Mouse (Mus musculus): ENCODE data around the gene Ptpdc1.

The Ptpdc1 gene

DNA sequence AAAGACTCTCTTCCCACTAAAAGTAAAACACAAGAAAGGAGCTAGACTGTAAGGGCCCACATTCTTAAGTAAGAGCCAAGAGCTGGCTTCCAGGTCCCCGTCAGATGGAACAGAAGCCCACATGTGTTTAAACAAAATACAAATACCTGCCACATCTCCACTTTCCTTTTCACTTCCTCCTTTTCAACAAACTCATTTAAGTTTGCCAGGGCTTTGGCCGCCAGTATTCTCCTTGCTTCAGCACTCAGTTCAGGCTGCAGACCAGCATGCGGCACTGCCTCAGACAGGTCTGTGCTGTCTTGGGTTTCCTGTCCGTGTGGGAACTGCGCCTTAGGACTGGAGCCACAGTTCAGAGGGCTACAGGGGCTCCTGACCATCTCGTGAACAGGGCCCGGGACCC lies 39.7 kb downstream of the Ptpdc1 start:
- DNase-seq (ENCODE audit: low spot score): no peak

DNA sequence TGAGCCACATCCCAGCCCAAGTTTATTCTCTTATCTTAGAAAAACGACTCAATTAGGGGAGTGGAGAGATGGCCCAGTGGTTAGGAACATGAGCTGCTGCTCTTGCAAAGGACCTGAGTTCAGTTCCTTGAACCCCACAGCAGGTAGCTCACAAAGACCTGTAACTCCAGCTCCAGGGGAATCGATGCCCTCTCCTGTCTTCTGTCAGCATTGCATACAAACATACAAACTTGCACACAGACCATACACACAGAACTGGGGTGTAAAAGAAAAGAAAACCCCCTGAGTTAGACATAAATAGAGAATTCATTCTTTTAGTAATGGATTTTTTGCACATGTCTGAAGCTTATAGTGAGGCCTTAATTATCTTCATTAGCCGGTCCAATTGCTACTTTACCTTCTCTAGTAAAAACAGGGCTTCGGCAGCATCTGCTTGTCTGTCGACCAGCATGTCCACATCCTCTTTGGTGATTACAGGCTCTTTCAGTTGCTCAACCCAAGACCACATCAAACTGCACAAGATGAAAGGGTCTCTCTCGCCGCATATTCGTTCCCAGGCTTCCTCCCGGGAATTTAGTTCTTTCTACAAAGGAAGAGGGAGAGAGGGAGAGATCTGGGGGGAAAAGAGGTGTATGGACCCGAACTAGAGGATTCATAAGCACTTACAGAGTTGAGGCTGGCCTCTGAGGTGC lies 42.6 kb downstream of the Ptpdc1 start:
- DNase-seq (ENCODE audit: low spot score): no peak

DNA sequence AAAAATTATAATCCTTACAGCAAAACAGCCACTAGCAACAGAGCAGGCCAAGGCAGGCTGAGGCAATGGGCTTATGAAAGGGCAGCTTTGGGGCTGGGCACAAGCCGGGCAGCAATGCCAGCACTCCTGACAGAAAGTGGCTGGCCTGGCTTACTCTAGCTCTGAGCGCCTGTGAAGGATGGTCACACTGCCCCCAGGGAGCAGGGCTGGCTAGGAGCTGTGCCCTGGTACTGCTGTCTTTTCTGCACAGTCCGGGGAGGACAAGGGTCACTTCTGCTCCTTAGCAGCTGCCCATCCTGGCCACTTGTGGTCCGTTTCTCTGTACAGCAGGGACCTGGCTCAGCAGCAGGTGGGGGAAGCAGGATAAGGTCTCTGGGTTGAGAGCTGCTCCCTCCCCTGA lies 46.8 kb downstream of the Ptpdc1 start:
- no peak for DNase-seq (ENCODE audit: low spot score)

DNA sequence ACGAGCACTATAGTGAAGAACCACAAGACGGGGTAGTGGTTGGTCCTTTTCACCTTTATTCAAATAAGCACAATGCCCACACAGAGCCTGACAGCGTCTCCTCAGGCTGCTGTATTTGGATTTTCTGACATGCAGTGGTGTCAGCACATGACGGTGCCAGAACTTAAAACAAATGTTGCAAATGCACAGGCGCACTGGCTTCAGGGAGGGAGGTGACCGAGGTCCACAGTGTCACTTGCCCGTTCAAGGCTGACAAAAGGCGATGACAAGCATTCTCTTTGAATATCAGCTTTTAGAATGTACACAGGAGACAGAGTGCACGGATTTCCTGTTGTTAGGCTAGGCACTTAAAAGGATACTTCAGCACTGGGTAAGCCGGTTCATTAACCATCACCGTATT lies 47.6 kb downstream of the Ptpdc1 start:
- no peak for DNase-seq (ENCODE audit: low spot score)

DNA sequence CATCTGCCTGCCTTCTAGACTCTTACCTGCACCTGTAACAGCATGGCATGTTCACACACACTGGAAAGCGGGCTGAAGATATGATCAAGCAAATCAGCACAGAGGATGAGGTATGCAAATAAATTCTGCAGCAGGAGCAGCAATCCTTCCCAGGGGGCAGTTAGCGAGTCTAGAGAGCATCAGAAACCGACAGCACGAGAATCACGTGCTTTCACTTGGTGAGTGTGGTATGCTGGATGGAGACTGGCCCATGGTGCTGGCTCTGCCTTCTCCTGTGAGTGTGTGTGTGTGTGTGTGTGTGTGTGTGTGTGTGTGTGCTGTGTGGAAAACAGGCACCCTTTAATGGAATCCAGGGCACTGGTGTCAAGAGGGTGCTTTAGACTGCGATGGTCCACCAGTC lies 48.5 kb downstream of the Ptpdc1 start:
- no peak for DNase-seq (ENCODE audit: low spot score)

DNA sequence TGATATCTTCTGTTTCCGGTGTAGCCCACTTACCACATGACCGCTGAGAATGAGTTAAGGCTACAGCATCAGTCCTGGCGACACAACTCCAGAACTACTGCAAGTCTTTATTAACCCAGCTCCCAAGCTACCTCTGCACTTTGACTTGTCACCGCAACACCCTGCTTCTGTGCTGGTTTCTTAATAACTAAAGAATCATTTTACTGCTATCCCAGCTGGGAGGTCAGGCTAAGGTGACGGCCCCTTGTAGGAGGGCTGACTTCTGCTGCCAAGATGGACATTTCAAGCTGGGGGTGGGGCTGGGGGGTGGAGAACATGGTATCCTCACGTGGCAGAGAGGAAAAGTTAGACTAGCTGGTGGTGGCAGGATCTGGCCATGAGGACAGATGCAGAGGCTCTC lies 50.7 kb downstream of the Ptpdc1 start:
- no peak for DNase-seq (ENCODE audit: low spot score)

DNA sequence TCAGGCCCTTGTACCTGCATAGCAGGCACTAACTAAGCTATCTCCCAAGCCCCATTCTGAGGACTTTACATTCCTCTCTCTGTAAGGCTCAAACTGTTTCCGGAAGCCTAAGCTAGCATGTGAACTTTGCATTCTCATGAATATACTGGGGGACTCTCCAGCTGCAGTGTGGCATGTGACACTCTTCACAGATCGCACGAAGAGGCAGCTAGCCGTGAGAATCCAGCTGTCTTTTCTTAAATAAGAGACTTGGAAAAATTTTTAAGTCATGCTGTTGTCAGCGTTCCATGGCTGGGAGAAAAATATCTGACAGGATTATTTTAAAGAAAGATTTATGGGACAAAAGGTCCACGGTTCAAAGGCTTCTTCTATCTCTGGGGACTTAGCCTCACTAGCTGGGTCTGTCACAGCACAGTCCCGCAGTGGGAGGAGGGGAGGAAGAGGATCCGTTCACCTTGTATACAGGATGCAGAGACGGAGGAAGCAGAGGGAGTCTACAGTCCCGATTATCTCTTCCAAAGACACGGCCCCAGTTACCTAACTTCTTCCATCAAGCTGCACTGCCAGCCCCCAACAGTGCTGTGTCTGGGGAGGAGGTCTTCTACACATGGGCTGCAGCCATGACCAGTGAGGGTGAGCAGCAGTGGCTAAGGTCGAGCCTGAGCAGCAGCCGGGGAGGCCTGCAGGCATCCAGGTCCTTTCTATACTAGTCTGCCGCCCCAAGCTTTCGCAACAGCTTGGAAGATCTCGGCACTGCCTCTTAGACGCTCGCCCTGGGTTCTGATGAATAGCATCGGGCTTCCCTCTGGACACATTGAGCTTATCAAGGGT lies 51.7 kb downstream of the Ptpdc1 start:
- DNase-seq (ENCODE audit: low spot score): no peak

DNA sequence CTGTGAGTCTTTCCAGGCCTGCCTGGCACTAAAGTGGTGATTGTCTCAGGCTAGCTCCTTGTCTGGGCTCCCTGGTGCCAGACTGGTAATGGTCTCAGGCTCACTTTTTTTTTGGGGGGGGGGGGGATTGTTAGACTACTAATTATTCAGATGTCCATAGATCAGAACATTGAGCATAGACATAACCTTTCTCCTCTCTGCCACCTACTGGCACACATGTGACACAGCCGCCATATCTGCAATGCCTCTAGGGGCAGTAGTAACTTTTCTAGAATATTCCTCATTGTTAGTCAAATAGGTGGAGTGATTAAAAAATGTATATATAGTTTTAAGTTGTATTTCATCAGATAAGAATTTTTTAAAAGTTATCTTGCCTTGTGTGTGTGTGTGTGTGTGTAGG lies 53.3 kb downstream of the Ptpdc1 start:
- peak; percentile 64 for DNase-seq (ENCODE audit: low spot score)

DNA sequence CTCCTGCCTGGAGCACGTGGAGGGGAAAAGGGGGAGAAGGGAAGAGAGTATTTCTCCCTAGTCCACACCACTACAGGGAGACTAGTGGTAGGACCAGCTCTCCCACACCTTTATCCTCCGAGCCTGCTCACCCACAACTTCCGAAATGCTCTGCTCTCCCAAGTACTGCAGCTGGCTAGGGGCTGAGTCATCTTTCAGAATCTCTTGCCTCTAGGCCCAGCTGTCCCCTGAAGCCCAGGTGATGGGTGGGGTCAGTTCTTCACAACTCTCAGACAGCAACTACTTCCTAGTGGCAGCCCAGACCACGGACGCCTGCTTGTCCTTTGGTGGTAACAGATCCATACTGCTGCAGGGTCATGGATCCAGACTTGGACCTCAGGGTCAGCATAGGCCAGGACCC lies 54.2 kb downstream of the Ptpdc1 start:
- DNase-seq (ENCODE audit: low spot score): no peak

DNA sequence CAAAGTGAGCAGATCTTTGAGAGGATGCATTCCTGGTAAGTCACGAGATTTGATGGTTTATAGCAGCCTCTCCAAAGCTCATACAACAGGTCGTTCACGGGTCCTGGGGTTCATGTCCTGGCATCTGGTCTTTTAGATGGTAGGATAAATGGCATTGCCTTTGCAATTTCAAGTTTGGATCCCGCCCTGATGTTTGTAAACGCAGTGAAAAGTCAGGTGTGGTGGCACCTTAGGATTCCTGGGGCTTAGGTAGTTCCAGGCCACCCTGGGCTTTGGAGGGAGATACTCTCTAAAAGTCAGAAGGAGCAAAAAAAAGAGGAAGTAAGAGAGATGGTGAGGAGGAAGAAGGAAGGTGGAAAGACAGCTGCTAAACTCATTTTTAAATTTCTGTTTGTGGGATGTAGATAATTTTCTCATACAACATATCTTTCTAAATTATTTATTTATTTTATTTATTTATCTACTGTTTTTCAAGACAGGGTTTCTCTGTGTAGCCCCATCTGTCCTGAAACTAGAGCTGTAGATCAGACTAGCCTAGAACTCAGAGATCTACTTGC lies 55.8 kb downstream of the Ptpdc1 start:
- no peak for DNase-seq (ENCODE audit: low spot score)

DNA sequence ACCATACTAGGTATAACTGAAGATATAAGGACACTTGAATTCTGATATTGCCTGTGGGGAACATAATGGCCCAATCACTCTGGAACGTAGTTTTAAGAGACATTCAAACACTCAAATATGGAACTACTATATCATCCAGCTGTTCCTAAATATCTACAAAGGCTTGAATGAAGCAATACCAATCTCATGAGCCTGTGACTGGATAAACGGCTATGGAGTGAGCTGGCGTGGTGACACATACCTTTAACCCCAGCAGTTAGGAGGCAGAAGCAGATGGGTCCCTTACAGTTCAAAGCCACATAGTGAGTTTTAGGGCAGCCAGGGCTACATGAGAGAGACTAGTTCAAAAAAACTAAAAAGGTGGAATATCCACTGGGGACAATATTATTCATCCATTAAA lies 57.8 kb downstream of the Ptpdc1 start:
- DNase-seq (ENCODE audit: low spot score): no peak

DNA sequence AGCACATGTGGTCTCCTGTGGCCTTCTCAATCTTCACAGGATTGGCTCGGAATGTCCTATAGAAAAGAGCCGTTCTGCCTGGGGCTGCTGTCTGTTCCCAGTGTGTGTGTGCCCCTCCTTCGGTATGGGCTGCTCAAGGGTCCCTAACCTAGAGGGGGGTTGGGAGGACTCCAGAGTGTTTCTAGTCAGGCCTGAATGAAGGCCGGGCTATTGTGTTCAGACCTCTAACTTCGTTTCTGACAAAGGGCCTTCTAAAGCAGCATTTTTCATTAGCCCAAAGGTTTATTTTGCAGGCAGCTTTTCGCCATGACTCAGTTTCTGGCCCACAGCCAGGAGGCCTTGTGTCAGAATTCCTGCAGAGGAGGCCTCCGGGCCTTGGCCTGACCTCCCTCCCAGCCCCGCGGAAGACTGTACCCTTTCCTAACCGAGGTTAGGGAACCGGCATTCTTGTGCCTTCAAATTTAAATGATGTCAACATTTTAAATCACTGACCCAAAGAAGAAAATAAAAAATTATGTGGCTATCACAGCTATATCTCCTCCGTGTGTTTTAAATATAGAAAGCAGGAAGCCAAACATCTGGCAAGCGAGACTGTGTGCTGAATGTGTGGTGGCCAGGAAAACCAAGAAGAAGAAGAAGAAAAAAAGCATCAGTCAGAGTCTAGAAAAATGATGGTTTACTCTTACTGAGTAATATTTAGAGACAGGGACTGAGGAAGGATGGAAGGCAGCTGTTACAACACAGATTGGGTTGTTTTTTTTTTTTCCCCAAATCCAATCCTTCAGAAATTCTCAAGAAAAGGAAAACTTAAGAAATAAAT lies 59.1 kb downstream of the Ptpdc1 start:
- peak; percentile 95 for DNase-seq (ENCODE audit: low spot score)

DNA sequence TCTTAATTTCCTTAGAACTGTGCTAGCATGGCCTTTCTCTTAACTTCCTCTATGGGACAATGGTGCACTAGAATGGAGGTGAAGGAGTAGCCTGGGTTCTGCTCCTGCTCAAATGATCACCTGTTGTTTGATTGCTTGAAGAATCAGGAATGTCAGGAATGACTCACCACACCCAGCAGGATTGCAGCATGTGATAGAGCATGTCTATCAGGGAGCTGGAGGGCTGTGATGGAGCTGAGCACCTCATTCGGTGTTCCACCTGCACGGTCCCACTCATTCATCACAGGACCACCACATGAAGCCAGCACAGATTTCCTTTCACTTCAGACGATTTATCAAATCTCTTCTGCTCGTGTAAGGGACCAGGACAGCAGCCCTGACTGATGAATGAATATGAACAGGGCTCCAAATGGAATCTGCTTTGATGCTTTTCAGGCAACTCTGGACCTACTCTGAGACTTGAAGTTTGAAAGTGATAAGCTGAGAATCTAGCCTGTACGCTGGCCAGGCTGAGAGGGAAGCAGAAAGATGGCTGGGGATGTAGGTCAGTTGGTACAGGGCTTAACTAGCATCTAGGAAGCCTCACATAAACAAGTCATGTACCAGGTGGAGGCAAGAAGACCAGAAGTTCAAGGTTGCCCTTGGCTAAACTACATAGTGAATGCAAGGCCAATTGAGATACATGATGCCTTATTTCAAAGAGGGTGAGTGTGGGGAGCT lies 60.4 kb downstream of the Ptpdc1 start:
- DNase-seq (ENCODE audit: low spot score): no peak

DNA sequence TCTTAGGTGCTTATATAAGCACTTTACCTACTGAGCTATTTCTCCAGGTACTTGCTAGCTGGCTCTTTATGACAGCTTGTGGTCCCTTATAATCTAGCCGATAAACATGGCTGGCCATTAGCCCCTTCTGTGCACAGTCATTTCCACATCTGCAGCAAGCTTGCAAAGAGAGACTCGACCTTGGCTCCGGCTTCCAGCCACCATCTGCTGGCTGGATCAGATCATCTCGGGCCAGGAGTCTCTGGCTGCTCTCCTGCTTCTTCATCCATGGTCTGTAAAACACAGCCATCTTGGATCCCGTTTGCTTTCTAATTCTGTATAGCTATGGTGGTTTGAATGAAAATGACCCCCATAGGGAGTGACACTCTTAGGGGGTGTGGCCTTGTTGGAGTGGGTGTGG lies 63.1 kb downstream of the Ptpdc1 start:
- no peak for DNase-seq (ENCODE audit: low spot score)

DNA sequence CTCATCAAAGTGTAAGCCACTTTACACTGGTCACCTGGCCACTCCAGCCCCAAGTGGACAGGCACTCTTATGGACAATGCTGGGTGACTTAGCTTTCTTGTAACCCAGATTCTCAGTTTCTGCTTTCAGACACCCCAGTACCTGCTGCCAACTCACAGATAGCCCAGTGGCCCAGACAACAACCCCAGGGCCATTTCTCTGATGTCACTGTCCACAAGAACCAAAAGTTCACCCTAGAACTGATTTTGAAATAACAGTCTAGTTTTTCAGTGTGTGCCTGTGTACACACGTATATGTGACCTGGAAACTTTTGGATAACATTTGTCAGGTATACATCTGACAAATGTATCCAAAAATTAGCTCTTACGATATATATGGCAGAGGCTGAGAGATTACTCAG lies 64.0 kb downstream of the Ptpdc1 start:
- no peak for DNase-seq (ENCODE audit: low spot score)

DNA sequence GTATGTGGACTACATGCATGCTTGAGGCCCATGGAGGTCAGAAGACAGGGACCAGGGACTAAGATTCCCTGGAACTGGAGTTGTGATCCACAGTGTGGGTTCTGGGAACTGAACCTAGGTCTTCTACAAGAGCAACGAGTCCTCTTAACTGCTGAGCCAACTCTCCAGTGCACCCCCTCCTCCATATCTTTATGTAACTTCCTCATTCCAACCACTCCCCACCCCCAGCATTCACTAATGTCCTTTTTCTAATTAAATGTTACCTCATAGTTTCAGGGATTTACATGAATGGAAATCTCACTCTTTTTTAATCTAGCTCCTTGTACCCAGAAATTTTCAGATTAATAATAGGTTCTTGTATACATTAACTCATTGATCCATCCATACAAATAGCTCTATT lies 69.5 kb downstream of the Ptpdc1 start:
- DNase-seq (ENCODE audit: low spot score): no peak

DNA sequence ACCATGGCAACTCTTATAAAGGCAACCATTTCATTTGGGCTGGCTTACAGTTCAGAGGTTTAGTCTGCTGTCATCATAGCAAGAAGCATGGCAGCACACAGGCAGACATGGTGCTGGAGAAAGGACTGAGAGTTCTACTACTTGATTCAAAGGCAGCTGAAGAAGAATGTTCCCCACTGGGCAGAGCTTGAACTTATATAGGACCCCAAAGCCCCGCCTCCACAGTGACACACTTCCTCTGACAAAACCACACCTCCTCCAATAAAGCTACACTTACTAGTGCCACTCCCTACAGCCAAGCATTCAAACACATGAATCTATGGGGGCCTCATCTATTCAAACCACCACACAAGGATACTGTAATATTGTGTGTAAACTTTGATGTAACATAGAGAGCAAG lies 70.9 kb downstream of the Ptpdc1 start:
- no peak for DNase-seq (ENCODE audit: low spot score)

DNA sequence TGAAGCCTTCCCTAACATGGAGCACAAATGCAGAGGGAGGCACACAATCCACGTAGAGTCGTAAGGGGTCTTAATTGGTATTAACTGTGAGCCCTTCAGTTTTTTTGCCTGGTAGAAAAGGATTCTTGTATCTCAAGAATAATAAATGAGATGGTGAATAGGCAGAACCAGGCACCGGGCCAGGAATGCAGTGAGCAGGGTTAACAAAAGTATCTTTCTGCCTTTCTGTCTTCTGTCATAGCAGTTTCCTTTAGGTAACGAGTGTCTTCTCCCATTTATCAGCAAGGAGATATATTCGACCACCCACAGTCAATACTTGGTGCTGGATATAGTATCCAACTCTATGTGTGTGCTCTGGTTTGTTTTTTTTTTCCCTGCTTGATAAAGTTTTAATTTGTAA lies 72.0 kb downstream of the Ptpdc1 start:
- DNase-seq (ENCODE audit: low spot score): no peak

DNA sequence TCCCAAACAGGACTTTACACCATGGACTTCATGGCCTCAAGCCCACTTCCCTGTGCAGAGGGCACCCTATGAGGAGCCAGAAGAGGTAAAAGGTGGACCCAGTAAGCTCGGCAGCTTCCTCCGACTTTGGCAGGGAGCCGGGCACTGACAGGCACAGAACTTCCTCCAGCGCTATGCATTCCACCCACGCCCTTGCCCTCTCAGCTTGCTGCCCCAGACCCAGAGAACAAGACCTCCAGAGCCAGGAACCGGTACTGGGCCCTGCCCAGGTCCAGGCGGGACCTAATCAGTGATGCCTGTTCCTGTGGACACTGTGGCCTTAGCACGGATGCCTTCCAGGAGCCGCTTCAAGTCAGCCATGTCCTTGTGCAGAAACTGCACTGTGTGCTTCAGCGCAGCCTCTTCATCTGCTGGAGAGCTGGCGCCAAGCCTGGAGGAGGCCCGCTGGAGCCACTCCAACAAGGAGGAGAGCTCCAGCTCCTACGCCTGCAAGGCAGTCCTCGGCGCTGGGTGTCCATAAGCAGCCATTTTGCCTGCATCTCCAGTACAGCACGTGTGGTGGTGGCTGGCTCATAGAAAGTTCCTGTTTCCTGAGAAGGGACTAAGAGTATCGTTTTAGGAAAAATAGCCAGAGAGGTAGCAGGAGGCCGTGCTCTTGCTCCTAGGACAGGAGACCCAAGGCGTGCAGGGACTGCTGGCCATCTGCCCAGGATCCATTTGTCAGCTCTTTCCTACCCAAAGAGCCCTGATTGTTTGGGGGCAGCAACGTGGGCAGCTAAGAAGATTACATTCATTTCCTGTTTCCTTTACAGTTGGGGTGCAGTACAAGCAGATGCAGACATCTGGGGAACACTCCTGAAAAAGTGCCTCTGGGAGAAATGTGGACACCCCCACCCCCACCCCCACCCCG lies 73.0 kb downstream of the Ptpdc1 start:
- DNase-seq (ENCODE audit: low spot score): peak; percentile 92

DNA sequence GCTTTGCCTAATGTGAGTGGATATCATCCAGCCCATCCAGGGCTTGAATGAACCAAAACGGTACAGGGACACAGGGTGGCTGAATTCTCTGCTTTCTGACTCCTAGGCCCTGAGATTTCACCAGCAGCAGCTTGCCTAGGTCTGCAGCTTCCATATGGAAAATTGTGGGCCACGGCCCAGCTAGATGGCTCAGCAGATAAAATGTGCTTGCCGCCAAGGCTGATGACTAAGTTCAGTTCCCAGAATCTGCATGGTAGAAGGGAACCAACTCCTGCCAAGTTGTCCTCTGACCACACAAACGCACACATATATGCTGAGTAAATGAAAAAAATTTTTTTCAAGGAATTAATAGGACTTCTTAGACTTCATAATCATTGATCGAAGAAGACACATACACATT lies 77.2 kb downstream of the Ptpdc1 start:
- DNase-seq (ENCODE audit: low spot score): no peak

DNA sequence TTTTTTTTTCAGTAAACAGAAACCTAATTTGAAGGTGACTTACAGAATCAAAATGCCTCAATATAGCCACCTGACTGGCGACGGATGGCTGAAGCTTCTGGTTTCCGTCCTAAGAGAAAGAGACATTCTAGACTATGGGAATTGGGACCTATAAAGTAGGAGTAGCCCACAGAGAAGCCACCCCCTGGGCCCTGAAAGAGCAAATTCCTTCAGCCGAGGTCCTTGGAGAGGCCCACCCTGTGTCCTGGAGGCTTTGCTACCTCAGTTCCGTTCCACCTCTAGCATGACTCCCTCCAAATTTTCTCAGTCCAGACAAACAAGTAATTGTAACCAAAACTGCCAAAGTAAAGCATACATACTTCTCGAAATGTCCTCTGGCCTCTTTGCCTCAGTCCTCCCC lies 77.8 kb downstream of the Ptpdc1 start:
- DNase-seq (ENCODE audit: low spot score): no peak
